Mouse (Mus musculus): ENCODE results near the gene Midn. TPM values are rescaled to one million over a fixed set of nuclear protein-coding genes. Genes with fewer than 3 reads are reported as not detected.

The Midn gene
- polyA plus RNA-seq, 1 experiment from 2014 or later: 3.1 TPM

- 45% methylated on average over 7 of the region's 7 CpGs for WGBS (ENCODE audit: insufficient replicate concordance)
- Histone ChIP-seq H3K4me3 (replicated peaks) (no peak overlapping the region), H3K36me3 (replicated peaks) (no peaks in the 10 kb centered on the region)
These were observed 56.0 kb downstream of the Midn start for GRCm38 (mm10) chr10:80204055-80204454.

DNA sequence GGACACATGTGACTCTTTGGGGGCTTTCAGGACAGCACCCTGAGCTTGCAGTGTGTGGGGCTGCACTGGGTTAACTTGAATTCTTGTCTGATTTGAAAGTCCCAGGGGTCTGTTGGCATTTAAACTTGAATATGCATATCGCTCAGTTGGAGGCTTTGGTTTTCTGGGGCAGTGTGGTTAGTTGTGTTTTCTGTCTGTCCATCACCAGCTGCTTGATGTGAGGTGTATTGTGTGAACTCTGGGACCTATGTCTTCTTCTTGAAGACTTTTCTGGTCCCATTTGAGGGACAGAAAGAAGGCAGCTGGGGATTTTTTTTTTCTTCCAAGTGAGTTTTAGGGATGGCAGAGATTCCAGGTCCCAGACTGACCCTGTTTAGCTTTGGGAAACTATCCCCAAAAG is 59.1 kb downstream of the Midn start:
- Histone ChIP-seq H3K4me1 (replicated peaks) (no peaks in the 10 kb centered on the region), H3K27me3 (peaks cover 39% of the 10 kb centered on the region), H3K9ac (no peak overlapping the region), H3K9me3 (replicated peaks) (no peaks in the 10 kb centered on the region), H3K27ac (replicated peaks) (no peak overlapping the region), H3K4me3 (replicated peaks) (no peak overlapping the region), H3K36me3 (replicated peaks) (no peaks in the 10 kb centered on the region), H3K4me2 (no peak overlapping the region)
- 71% methylated on average over 1 of the region's 1 CpGs for WGBS (ENCODE audit: insufficient replicate concordance)
- no peak for ATAC-seq (ENCODE audit: insufficient read depth)

More at GRCm38 (mm10) chr10:80204055-80204454, 56.0 kb downstream of the Midn start:
- H3K4me1 ChIP-seq (replicated peaks): no peaks in the 10 kb centered on the region
- no peak overlapping the region for H3K9ac ChIP-seq
- H3K27ac ChIP-seq (replicated peaks): no peak overlapping the region
- H3K4me2 ChIP-seq: no peak overlapping the region
- ATAC-seq (ENCODE audit: insufficient read depth): no peak
- H3K9me3 ChIP-seq (replicated peaks): no peaks in the 10 kb centered on the region
- H3K27me3 ChIP-seq: peaks cover 41% of the 10 kb centered on the region

GRCm38 (mm10) chr10:80207676-80208075 is 59.6 kb downstream of the Midn start:
- H3K9ac ChIP-seq: no peak overlapping the region
- H3K4me1 ChIP-seq (replicated peaks): no peaks in the 10 kb centered on the region
- H3K4me3 ChIP-seq (replicated peaks): no peak overlapping the region
- H3K27me3 ChIP-seq: peaks cover 39% of the 10 kb centered on the region
- H3K9me3 ChIP-seq (replicated peaks): no peaks in the 10 kb centered on the region
- no peak for ATAC-seq (ENCODE audit: insufficient read depth)
- 67% methylated on average over 10 of the region's 10 CpGs for WGBS (ENCODE audit: insufficient replicate concordance)
- H3K27ac ChIP-seq (replicated peaks): no peak overlapping the region
- H3K4me2 ChIP-seq: no peak overlapping the region
- H3K36me3 ChIP-seq (replicated peaks): no peaks in the 10 kb centered on the region

Other genes starting within 250 kb of the Midn start
- gene Med16, start 239.3 kb upstream of the Midn start, polyA plus RNA-seq (2015; fragmentation: Nextera tagmentation; extraction: Ambion mirVana): 16.4 and 18.0 TPM in 2 replicates
- not detected in 2 replicates for gene Gm26602, start 237.4 kb upstream of the Midn start, polyA plus RNA-seq (2015; fragmentation: Nextera tagmentation; extraction: Ambion mirVana)
- gene Kiss1r, start 231.3 kb upstream of the Midn start, polyA plus RNA-seq (2015; fragmentation: Nextera tagmentation; extraction: Ambion mirVana): 0.32 and 0.37 TPM in 2 replicates
- 52.4 and 55.6 TPM in 2 replicates for gene R3hdm4, start 227.1 kb upstream of the Midn start, polyA plus RNA-seq (2015; fragmentation: Nextera tagmentation; extraction: Ambion mirVana)
- 6.1 and 7.4 TPM in 2 replicates for gene Arid3a, start 221.2 kb upstream of the Midn start, polyA plus RNA-seq (2015; fragmentation: Nextera tagmentation; extraction: Ambion mirVana)
- 46.3 and 48.4 TPM in 2 replicates for gene Wdr18, start 188.1 kb upstream of the Midn start, polyA plus RNA-seq (2015; fragmentation: Nextera tagmentation; extraction: Ambion mirVana)
- 0.10 TPM in 1 of 2 replicates, not detected in the other for gene Grin3b, start 177.6 kb upstream of the Midn start, polyA plus RNA-seq (2015; fragmentation: Nextera tagmentation; extraction: Ambion mirVana)
- 8.4 and 11.0 TPM in 2 replicates for gene Tmem259, start 163.9 kb upstream of the Midn start, polyA plus RNA-seq (2015; fragmentation: Nextera tagmentation; extraction: Ambion mirVana)
- gene Cnn2, start 159.7 kb upstream of the Midn start, polyA plus RNA-seq (2015; fragmentation: Nextera tagmentation; extraction: Ambion mirVana): 44.5 and 45.5 TPM in 2 replicates
- 7.5 and 9.0 TPM in 2 replicates for gene Abca7, start 151.8 kb upstream of the Midn start, polyA plus RNA-seq (2015; fragmentation: Nextera tagmentation; extraction: Ambion mirVana)
- 15.7 and 18.2 TPM in 2 replicates for gene Arhgap45, start 131.6 kb upstream of the Midn start, polyA plus RNA-seq (2015; fragmentation: Nextera tagmentation; extraction: Ambion mirVana)
- 81.3 and 84.4 TPM in 2 replicates for gene Polr2e, start 108.5 kb upstream of the Midn start, polyA plus RNA-seq (2015; fragmentation: Nextera tagmentation; extraction: Ambion mirVana)
- gene Gpx4, start 101.1 kb upstream of the Midn start, polyA plus RNA-seq (2015; fragmentation: Nextera tagmentation; extraction: Ambion mirVana): 603 and 658 TPM in 2 replicates
- 10.4 and 12.3 TPM in 2 replicates for gene Sbno2, start 42.7 kb upstream of the Midn start, polyA plus RNA-seq (2015; fragmentation: Nextera tagmentation; extraction: Ambion mirVana)
- 16.4 and 21.8 TPM in 2 replicates for gene Stk11, start 32.5 kb upstream of the Midn start, polyA plus RNA-seq (2015; fragmentation: Nextera tagmentation; extraction: Ambion mirVana)
- gene Atp5d, start 9.6 kb upstream of the Midn start, polyA plus RNA-seq (2015; fragmentation: Nextera tagmentation; extraction: Ambion mirVana): 291 and 300 TPM in 2 replicates
- gene Cbarp, start 7.4 kb upstream of the Midn start, polyA plus RNA-seq (2015; fragmentation: Nextera tagmentation; extraction: Ambion mirVana): 0.35 and 0.51 TPM in 2 replicates
- gene Cirbp, start 17.7 kb downstream of the Midn start, polyA plus RNA-seq (2015; fragmentation: Nextera tagmentation; extraction: Ambion mirVana): 13.1 and 17.0 TPM in 2 replicates
- gene 1600002K03Rik, start 24.7 kb downstream of the Midn start, polyA plus RNA-seq (2015; fragmentation: Nextera tagmentation; extraction: Ambion mirVana): 8.9 and 10.1 TPM in 2 replicates
- 0.56 and 0.61 TPM in 2 replicates for gene Efna2, start 31.2 kb downstream of the Midn start, polyA plus RNA-seq (2015; fragmentation: Nextera tagmentation; extraction: Ambion mirVana)
- gene Mum1, start 78.2 kb downstream of the Midn start, polyA plus RNA-seq (2015; fragmentation: Nextera tagmentation; extraction: Ambion mirVana): 16.6 and 17.0 TPM in 2 replicates
- gene Ndufs7, start 100.8 kb downstream of the Midn start, polyA plus RNA-seq (2015; fragmentation: Nextera tagmentation; extraction: Ambion mirVana): 228 and 236 TPM in 2 replicates
- 112 and 138 TPM in 2 replicates for gene Gamt, start 112.7 kb downstream of the Midn start, polyA plus RNA-seq (2015; fragmentation: Nextera tagmentation; extraction: Ambion mirVana)
- 26.0 and 27.2 TPM in 2 replicates for gene Dazap1, start 113.2 kb downstream of the Midn start, polyA plus RNA-seq (2015; fragmentation: Nextera tagmentation; extraction: Ambion mirVana)
- gene Rps15, start 144.2 kb downstream of the Midn start, polyA plus RNA-seq (2015; fragmentation: Nextera tagmentation; extraction: Ambion mirVana): 501 and 527 TPM in 2 replicates
- gene Apc2, start 147.7 kb downstream of the Midn start, polyA plus RNA-seq (2015; fragmentation: Nextera tagmentation; extraction: Ambion mirVana): 0.09 and 0.12 TPM in 2 replicates
- gene 2310011J03Rik, start 172.3 kb downstream of the Midn start, polyA plus RNA-seq (2015; fragmentation: Nextera tagmentation; extraction: Ambion mirVana): 32.4 and 35.0 TPM in 2 replicates
- gene Pcsk4, start 181.2 kb downstream of the Midn start, polyA plus RNA-seq (2015; fragmentation: Nextera tagmentation; extraction: Ambion mirVana): 3.9 and 4.1 TPM in 2 replicates
- 75.6 and 92.4 TPM in 2 replicates for gene Reep6, start 181.7 kb downstream of the Midn start, polyA plus RNA-seq (2015; fragmentation: Nextera tagmentation; extraction: Ambion mirVana)
- 2.2 and 2.3 TPM in 2 replicates for gene Adamtsl5, start 200.1 kb downstream of the Midn start, polyA plus RNA-seq (2015; fragmentation: Nextera tagmentation; extraction: Ambion mirVana)
- gene Plk5, start 208.2 kb downstream of the Midn start, polyA plus RNA-seq (2015; fragmentation: Nextera tagmentation; extraction: Ambion mirVana): 0.03 and 0.06 TPM in 2 replicates
- gene Mex3d, start 239.4 kb downstream of the Midn start, polyA plus RNA-seq (2015; fragmentation: Nextera tagmentation; extraction: Ambion mirVana): 0.78 and 0.92 TPM in 2 replicates